In genomic region chr10:128336597-128336996, GRCm38 (mm10) we compare ENCODE assay signal across 9 mouse cellular contexts. TPM values are rescaled to one million over a fixed set of nuclear protein-coding genes. Genes with fewer than 3 reads are reported as not detected.
DNase-seq lines count a peak whose midpoint lies in the region; ATAC-seq and TF ChIP-seq lines count a peak whose summit lies in the region.
"Had no signal": no experiment of that assay in that cellular context is flagged by ENCODE, and none has a peak within 500 bp of the region (broad histone marks: within the 10 kb centered on the region; RNA-seq: fewer than 3 reads in every experiment).

No protein-coding gene starts in this region.

- peak overlapping the region; percentile 71 for H3K4me3 ChIP-seq in heart, embryonic 13.5 days
- H3K4me3 ChIP-seq in G1E (ENCODE audit: low read depth, low read length) = peak overlapping the region; percentile 88; the same call in 1 of the 2 replicates
- H3K4me3 ChIP-seq in forebrain, embryonic 15.5 days = peak overlapping the region; percentile 82; the same call in 1 of the 2 replicates
- peak overlapping the region; percentile 90 for H3K4me3 ChIP-seq in midbrain, embryonic 10.5 days

- WGBS in heart, embryonic 13.5 days = 73% methylated on average over 3 of the region's 3 CpGs
- WGBS in forebrain, embryonic 15.5 days = 91% methylated on average over 3 of the region's 3 CpGs
- 85% methylated on average over 3 of the region's 3 CpGs for WGBS in midbrain, embryonic 10.5 days

- peaks cover 50% of the 10 kb centered on the region for H3K4me1 ChIP-seq in heart, embryonic 13.5 days
- peaks cover 68% of the 10 kb centered on the region for H3K4me1 ChIP-seq in G1E (ENCODE audit: insufficient read depth, low read depth, low read length)
- H3K4me1 ChIP-seq in forebrain, embryonic 15.5 days = peaks cover 24% of the 10 kb centered on the region
- H3K4me1 ChIP-seq in midbrain, embryonic 10.5 days = peaks cover 28% of the 10 kb centered on the region

- H3K4me2 ChIP-seq in heart, embryonic 13.5 days = peak overlapping the region; percentile 83
- peak overlapping the region; percentile 59; the same call in 1 of the 2 replicates for H3K4me2 ChIP-seq in forebrain, embryonic 15.5 days (replicated peaks)

- H3K27me3 ChIP-seq in heart, embryonic 13.5 days (replicated peaks) = no peaks in the 10 kb centered on the region
- H3K27me3 ChIP-seq in G1E (ENCODE audit: insufficient read depth, low read length) = no peaks in the 10 kb centered on the region
- H3K27me3 ChIP-seq in forebrain, embryonic 15.5 days = no peaks in the 10 kb centered on the region
- no peaks in the 10 kb centered on the region for H3K27me3 ChIP-seq in midbrain, embryonic 10.5 days (ENCODE audit: low read depth, poor library complexity, severe bottlenecking)

- TF ChIP-seq CTCF in G1E (IDR thresholded peaks at IDR 0.05; ENCODE audit: low read depth, low read length) = no peak

- no peak for ATAC-seq in heart, embryonic 13.5 days (ENCODE audit: extremely low read depth, insufficient number of reproducible peaks, low FRiP score, low TSS enrichment)
- peak; percentile 36 for ATAC-seq in G1E (ENCODE audit: extremely low read depth, insufficient number of reproducible peaks, low FRiP score, poor library complexity, severe bottlenecking)
- no peak for ATAC-seq in forebrain, embryonic 15.5 days (replicated peaks)

- DNase-seq in heart, adult 11 months = no peak
- DNase-seq in G1E (ENCODE audit: low spot score) = no peak
- DNase-seq in midbrain, embryonic 10.5 days (ENCODE audit: low spot score) = no peak
- no peak for DNase-seq in thymus, adult 18-20 months
- no peak for DNase-seq in layer of hippocampus, postnatal 25 days (ENCODE audit: extremely low spot score in 1 of 2, low spot score in 1 of 2)
- no peak for DNase-seq in thymus, postnatal 0 days (ENCODE audit: low spot score)
- DNase-seq: cerebellum, adult 8-10 months had no signal

- no peaks in the 10 kb centered on the region for H3K9me3 ChIP-seq in heart, embryonic 13.5 days
- no peaks in the 10 kb centered on the region for H3K9me3 ChIP-seq in G1E (replicated peaks)
- no peaks in the 10 kb centered on the region for H3K9me3 ChIP-seq in forebrain, embryonic 15.5 days
- H3K9me3 ChIP-seq in midbrain, embryonic 10.5 days (replicated peaks) = no peaks in the 10 kb centered on the region

- H3K9ac ChIP-seq in heart, embryonic 13.5 days = peak overlapping the region; percentile 82
- H3K9ac ChIP-seq in forebrain, embryonic 15.5 days (replicated peaks) = no peak overlapping the region

- H3K27ac ChIP-seq in heart, embryonic 13.5 days (replicated peaks) = peak overlapping the region; percentile 98
- no peak overlapping the region for H3K27ac ChIP-seq in forebrain, embryonic 15.5 days (replicated peaks)
- H3K27ac ChIP-seq in midbrain, embryonic 10.5 days (replicated peaks) = peak overlapping the region; percentile 94

- H3K36me3 ChIP-seq in heart, embryonic 13.5 days = peaks cover 18% of the 10 kb centered on the region; the same call in 1 of the 2 replicates
- H3K36me3 ChIP-seq in G1E (replicated peaks) = peaks cover 24% of the 10 kb centered on the region
- H3K36me3 ChIP-seq in forebrain, embryonic 15.5 days = peaks cover 4% of the 10 kb centered on the region; the same call in 1 of the 2 replicates
- H3K36me3 ChIP-seq in midbrain, embryonic 10.5 days = peaks cover 19% of the 10 kb centered on the region

RNA-seq across cellular contexts. Expression of gene Cs, which starts 0.9 kb away (rescaled TPM):
- 396 and 409 TPM in 2 replicates for polyA plus RNA-seq in heart, embryonic 13.5 days (2015; fragmentation: Nextera tagmentation; extraction: Ambion mirVana)
- total RNA-seq in G1E (2014; fragmentation: Nextera tagmentation) (323 and 337 TPM in 2 replicates), G1E (2017) (175 and 181 TPM in 2 replicates)
- 21.6 and 56.6 TPM in 2 replicates for polyA plus RNA-seq in G1E (2012)
- 233 and 237 TPM in 2 replicates for polyA plus RNA-seq in forebrain, embryonic 15.5 days (2015; fragmentation: Nextera tagmentation; extraction: Ambion mirVana)
- polyA plus RNA-seq in midbrain, embryonic 10.5 days (2016; fragmentation: Nextera tagmentation; extraction: Ambion mirVana) = 237 and 248 TPM in 2 replicates
- total RNA-seq in layer of hippocampus, postnatal 25 days (2021) = 100 to 1,000 TPM; 232 to 242 TPM
- polyA plus RNA-seq in thymus, postnatal 0 days (2015; fragmentation: Nextera tagmentation; extraction: Ambion mirVana) = 154 and 157 TPM in 2 replicates

RNA-seq across cellular contexts. Expression of gene Cnpy2, which starts 14.3 kb away (rescaled TPM):
- 193 and 228 TPM in 2 replicates for polyA plus RNA-seq in heart, embryonic 13.5 days (2015; fragmentation: Nextera tagmentation; extraction: Ambion mirVana)
- total RNA-seq in G1E (2014; fragmentation: Nextera tagmentation) = 57.9 and 91.2 TPM in 2 replicates
- 74.0 and 77.3 TPM in 2 replicates for total RNA-seq in G1E (2017)
- 60.5 and 74.4 TPM in 2 replicates for polyA plus RNA-seq in G1E (2012)
- 208 and 216 TPM in 2 replicates for polyA plus RNA-seq in forebrain, embryonic 15.5 days (2015; fragmentation: Nextera tagmentation; extraction: Ambion mirVana)
- polyA plus RNA-seq in midbrain, embryonic 10.5 days (2016; fragmentation: Nextera tagmentation; extraction: Ambion mirVana) = 245 and 259 TPM in 2 replicates
- total RNA-seq in layer of hippocampus, postnatal 25 days (2021) = 10 to 100 TPM; 81.1 to 92.0 TPM
- polyA plus RNA-seq in thymus, postnatal 0 days (2015; fragmentation: Nextera tagmentation; extraction: Ambion mirVana) = 223 and 247 TPM in 2 replicates

RNA-seq across cellular contexts. Expression of gene Coq10a, which starts 32.2 kb away (rescaled TPM):
- polyA plus RNA-seq in heart, embryonic 13.5 days (2015; fragmentation: Nextera tagmentation; extraction: Ambion mirVana) = 11.8 and 12.6 TPM in 2 replicates
- total RNA-seq in G1E (2014; fragmentation: Nextera tagmentation) (28.8 and 29.8 TPM in 2 replicates), G1E (2017) (24.9 and 27.4 TPM in 2 replicates)
- polyA plus RNA-seq in G1E (2012) = 7.3 and 8.7 TPM in 2 replicates
- polyA plus RNA-seq in forebrain, embryonic 15.5 days (2015; fragmentation: Nextera tagmentation; extraction: Ambion mirVana) = 33.7 and 35.7 TPM in 2 replicates
- 13.2 and 18.8 TPM in 2 replicates for polyA plus RNA-seq in midbrain, embryonic 10.5 days (2016; fragmentation: Nextera tagmentation; extraction: Ambion mirVana)
- total RNA-seq in layer of hippocampus, postnatal 25 days (2021) = 10 to 100 TPM; 52.9 to 53.5 TPM
- 17.1 and 21.8 TPM in 2 replicates for polyA plus RNA-seq in thymus, postnatal 0 days (2015; fragmentation: Nextera tagmentation; extraction: Ambion mirVana)

RNA-seq across cellular contexts. Expression of gene Pan2, which starts 33.5 kb away (rescaled TPM):
- polyA plus RNA-seq in heart, embryonic 13.5 days (2015; fragmentation: Nextera tagmentation; extraction: Ambion mirVana) = 24.9 and 25.7 TPM in 2 replicates
- total RNA-seq in G1E (2014; fragmentation: Nextera tagmentation) = 23.2 and 30.2 TPM in 2 replicates
- 13.8 TPM in 2 replicates for total RNA-seq in G1E (2017)
- polyA plus RNA-seq in G1E (2012) = 3.4 and 3.6 TPM in 2 replicates
- polyA plus RNA-seq in forebrain, embryonic 15.5 days (2015; fragmentation: Nextera tagmentation; extraction: Ambion mirVana) = 27.6 and 30.9 TPM in 2 replicates
- 43.3 and 50.2 TPM in 2 replicates for polyA plus RNA-seq in midbrain, embryonic 10.5 days (2016; fragmentation: Nextera tagmentation; extraction: Ambion mirVana)
- total RNA-seq in layer of hippocampus, postnatal 25 days (2021) = 10 to 100 TPM; 12.3 to 17.4 TPM
- polyA plus RNA-seq in thymus, postnatal 0 days (2015; fragmentation: Nextera tagmentation; extraction: Ambion mirVana) = 26.2 and 31.8 TPM in 2 replicates

RNA-seq across cellular contexts. Expression of gene Il23a, which starts 38.0 kb away (rescaled TPM):
- polyA plus RNA-seq in heart, embryonic 13.5 days (2015; fragmentation: Nextera tagmentation; extraction: Ambion mirVana) = 1.8 and 2.6 TPM in 2 replicates
- total RNA-seq in G1E (2014; fragmentation: Nextera tagmentation) (not detected in 2 replicates), G1E (2017) (0.16 TPM in 1 of 2 replicates, not detected in the other)
- 0.03 TPM in 1 of 2 replicates, not detected in the other for polyA plus RNA-seq in G1E (2012)
- polyA plus RNA-seq in forebrain, embryonic 15.5 days (2015; fragmentation: Nextera tagmentation; extraction: Ambion mirVana) = 0.11 TPM in 1 of 2 replicates, not detected in the other
- not detected in 2 replicates for polyA plus RNA-seq in midbrain, embryonic 10.5 days (2016; fragmentation: Nextera tagmentation; extraction: Ambion mirVana)
- 1 to 10 TPM in 1 of 2 experiments, under 1 TPM in 1; 0.84 to 1.1 TPM for total RNA-seq in layer of hippocampus, postnatal 25 days (2021)
- 2.5 and 3.1 TPM in 2 replicates for polyA plus RNA-seq in thymus, postnatal 0 days (2015; fragmentation: Nextera tagmentation; extraction: Ambion mirVana)
